Mouse (Mus musculus) CH12.LX (cell line): ENCODE data around the gene Tmem151b. TPM values are rescaled to one million over a fixed set of nuclear protein-coding genes. Genes with fewer than 3 reads are reported as not detected.

Source experiments
- DNase-seq: peaks from one replicate; pipeline ENCODE4 v3.0.0-alpha.2; 2013; ENCODE audit errors: extremely low read depth
- H3K27ac ChIP-seq: 2 replicates; pipeline ENCODE4 v1.5.1; 2012; ENCODE audit warnings: low read depth, mild to moderate bottlenecking, control low read depth, moderate library complexity; ENCODE audit not compliant: insufficient read depth
- H3K27me3 ChIP-seq: replicated peaks from 2 replicates; pipeline ENCODE3; 2012; ENCODE audit warnings: inconsistent platforms
- H3K36me3 ChIP-seq, 2 experiments: replicated peaks in 1 of 2; 2 replicates each; pipeline versions ENCODE3 to v1.6.1; 2012; ENCODE audit warnings: inconsistent platforms in 1 of 2, low read length in 1 of 2, mild to moderate bottlenecking in 1 of 2, mixed read lengths in 1 of 2, moderate library complexity in 1 of 2; ENCODE audit not compliant: control insufficient read depth in 1 of 2, insufficient read depth in 1 of 2
- H3K4me1 ChIP-seq, 2 experiments: 2 replicates each; pipeline ENCODE4 v1.6.1; 2012; ENCODE audit warnings: inconsistent platforms in 1 of 2, moderate library complexity in 1 of 2; ENCODE audit not compliant: insufficient read depth in 2 of 2, control insufficient read depth in 1 of 2
- H3K4me2 ChIP-seq: 2 replicates; pipeline ENCODE4 v1.6.1; 2012; ENCODE audit warnings: low read depth, mild to moderate bottlenecking, control low read depth; ENCODE audit not compliant: poor library complexity, insufficient read depth, severe bottlenecking
- H3K4me3 ChIP-seq, 3 experiments: fragments of 150-350 bp in 1 of 3; sonication (generic) in 1 of 3; replicated peaks in 1 of 3; 2 replicates each; pipeline versions ENCODE3 to v1.5.1; 2011 to 2012; ENCODE audit warnings: low read depth in 2 of 3, low read length in 2 of 3, mild to moderate bottlenecking in 2 of 3, moderate library complexity in 2 of 3, control low read depth in 1 of 3, improper control_type of control experiment in 1 of 3, inconsistent platforms in 1 of 3, mixed read lengths in 1 of 3; ENCODE audit not compliant: poor library complexity in 1 of 3
- H3K79me2 ChIP-seq: replicated peaks from 2 replicates; pipeline ENCODE4 v1.6.1; 2012; ENCODE audit warnings: mild to moderate bottlenecking, moderate library complexity; ENCODE audit not compliant: control insufficient read depth, poor library complexity, insufficient read depth, severe bottlenecking; ENCODE audit errors: extremely low read depth
- H3K9ac ChIP-seq: 2 replicates; pipeline ENCODE4 v1.6.1; 2012; ENCODE audit warnings: low read depth, mild to moderate bottlenecking, control low read depth, moderate library complexity; ENCODE audit not compliant: insufficient read depth
- H3K9me3 ChIP-seq: replicated peaks from 2 replicates; pipeline ENCODE3; 2012; ENCODE audit warnings: low read length, inconsistent platforms, mixed read lengths
- BHLHE40 ChIP-seq: IDR thresholded peaks from 2 replicates; pipeline ENCODE4 v1.6.1; 2011; ENCODE audit warnings: mild to moderate bottlenecking, low read depth, low read length, improper control_type of control experiment
- CHD1 ChIP-seq: IDR thresholded peaks from 2 replicates; pipeline ENCODE4 v1.6.1; 2012; ENCODE audit warnings: low read depth, low read length, improper control_type of control experiment, inconsistent platforms
- CHD2 ChIP-seq: IDR thresholded peaks from 2 replicates; pipeline ENCODE4 v1.6.1; 2011; ENCODE audit warnings: low read length, improper control_type of control experiment
- CTCF ChIP-seq, 2 experiments: IDR thresholded peaks in 1 of 2; conservative IDR thresholded peaks in 1 of 2; 2 replicates each; pipeline ENCODE4 v1.5.1; 2011 to 2012; ENCODE audit warnings: low read depth in 2 of 2, low read length in 2 of 2, improper control_type of control experiment in 1 of 2, inconsistent platforms in 1 of 2, mild to moderate bottlenecking in 1 of 2, moderate library complexity in 1 of 2
- ELF1 ChIP-seq: IDR thresholded peaks from 2 replicates; pipeline ENCODE4 v1.6.1; 2014; ENCODE audit warnings: low read depth, mild to moderate bottlenecking, inconsistent platforms, low read length, improper control_type of control experiment
- ETS1 ChIP-seq: conservative IDR thresholded peaks from 2 replicates; pipeline ENCODE4 v1.6.1; 2012; ENCODE audit warnings: low read depth, mild to moderate bottlenecking, inconsistent platforms, low read length, improper control_type of control experiment, moderate library complexity
- IRF4 ChIP-seq: IDR thresholded peaks from 2 replicates; pipeline ENCODE4 v1.6.1; 2014; ENCODE audit warnings: low read depth, mild to moderate bottlenecking, inconsistent platforms, low read length, improper control_type of control experiment
- JUN ChIP-seq: IDR thresholded peaks from 2 replicates; pipeline ENCODE4 v1.6.1; 2011; ENCODE audit warnings: low read depth, mild to moderate bottlenecking, low read length, improper control_type of control experiment, moderate library complexity; ENCODE audit not compliant: insufficient read depth
- JUND ChIP-seq: conservative IDR thresholded peaks from 2 replicates; pipeline ENCODE4 v1.6.1; 2011; ENCODE audit warnings: low read depth, low read length, improper control_type of control experiment
- KAT2A ChIP-seq: IDR thresholded peaks from 2 replicates; pipeline ENCODE4 v1.6.1; 2012; ENCODE audit warnings: low read length, improper control_type of control experiment, inconsistent platforms; ENCODE audit not compliant: insufficient replicate concordance
- MAFK ChIP-seq: IDR thresholded peaks from 2 replicates; pipeline ENCODE4 v1.6.1; 2011; ENCODE audit warnings: low read length, improper control_type of control experiment; ENCODE audit not compliant: insufficient replicate concordance
- MAX ChIP-seq: IDR thresholded peaks from 2 replicates; pipeline ENCODE4 v1.6.1; 2011; ENCODE audit warnings: low read length, improper control_type of control experiment
- MAZ ChIP-seq: IDR thresholded peaks from 2 replicates; pipeline ENCODE4 v1.6.1; 2012; ENCODE audit warnings: low read depth, mild to moderate bottlenecking, inconsistent platforms, low read length, improper control_type of control experiment, moderate library complexity
- MXI1 ChIP-seq: IDR thresholded peaks from 2 replicates; pipeline ENCODE4 v1.6.1; 2011; ENCODE audit warnings: mild to moderate bottlenecking, low read depth, low read length, improper control_type of control experiment
- NELFE ChIP-seq: IDR thresholded peaks from 2 replicates; pipeline ENCODE4 v1.6.1; 2011; ENCODE audit warnings: low read depth, low read length, improper control_type of control experiment
- PAX5 ChIP-seq: IDR thresholded peaks from 2 replicates; pipeline ENCODE4 v1.6.1; 2012; ENCODE audit warnings: low read length, inconsistent platforms, mixed read lengths
- POLR2A ChIP-seq: IDR thresholded peaks from 2 replicates; pipeline ENCODE4 v1.6.1; 2011; ENCODE audit warnings: low read depth, mild to moderate bottlenecking, improper control_type of control experiment, low read length
- POLR2AphosphoS2 ChIP-seq: IDR thresholded peaks from 2 replicates; pipeline ENCODE4 v1.6.1; 2011; ENCODE audit warnings: low read depth, low read length, improper control_type of control experiment
- SIN3A ChIP-seq: IDR thresholded peaks from 2 replicates; pipeline ENCODE4 v1.6.1; 2012; ENCODE audit warnings: low read length, improper control_type of control experiment, inconsistent platforms
- SMC3 ChIP-seq: IDR thresholded peaks from 2 replicates; pipeline ENCODE4 v1.6.1; 2011; ENCODE audit warnings: low read depth, low read length, improper control_type of control experiment
- USF1 ChIP-seq: IDR thresholded peaks from 2 replicates; pipeline ENCODE4 v1.6.1; 2014; ENCODE audit warnings: low read depth, mild to moderate bottlenecking, inconsistent platforms, low read length, improper control_type of control experiment
- ZKSCAN1 ChIP-seq: IDR thresholded peaks from 2 replicates; pipeline ENCODE4 v1.6.1; 2012; ENCODE audit warnings: low read depth, inconsistent platforms, low read length, improper control_type of control experiment, borderline replicate concordance
- ZMIZ1 ChIP-seq: IDR thresholded peaks from 2 replicates; pipeline ENCODE4 v1.6.1; 2012; ENCODE audit warnings: low read depth, mild to moderate bottlenecking, inconsistent platforms, low read length, improper control_type of control experiment
- ZNF384 ChIP-seq: IDR thresholded peaks from 2 replicates; pipeline ENCODE4 v1.6.1; 2012; ENCODE audit warnings: low read depth, low read length, improper control_type of control experiment, inconsistent platforms
- dilution Hi-C: fragments of 300-500 bp; cut with MboI; formaldehyde crosslinking; loops from 2 replicates; pipeline ENCODE4 v1.14.3; 2020; ENCODE audit warnings: low sequenced_read_pairs; ENCODE audit not compliant: extremely low pct_unique_long_range_greater_than_20kb, extremely low pct_ligation_motif_present
- in situ Hi-C: fragments of 300-500 bp; cut with MboI; formaldehyde crosslinking; loops from 3 replicates; pipeline ENCODE4 v1.14.3; 2019; ENCODE audit warnings: low sequenced_read_pairs, low pct_ligation_motif_present, low pct_unique_long_range_greater_than_20kb, mixed read lengths
- polyA plus RNA-seq: library from polyadenylated mRNA; unstranded; fragments of >175 nt; gene quantifications from 2 replicates; pipeline ENCODE4 v1.2.1, GENCODE M21; 2012; ENCODE audit warnings: low read depth; ENCODE audit not compliant: insufficient read length
- total RNA-seq, 2 experiments: library from RNA; depleted of rRNA; stranded (reverse); fragments of 300-350 nt in 1 of 2; fragments of >200 nt in 1 of 2; gene quantifications; 2 replicates each; pipeline ENCODE4 v1.2.3; 2012 to 2014

Tmem151b gene
- total and polyA plus RNA-seq, 3 experiments = 0.12 to 0.53 (median 0.42) TPM

DNA sequence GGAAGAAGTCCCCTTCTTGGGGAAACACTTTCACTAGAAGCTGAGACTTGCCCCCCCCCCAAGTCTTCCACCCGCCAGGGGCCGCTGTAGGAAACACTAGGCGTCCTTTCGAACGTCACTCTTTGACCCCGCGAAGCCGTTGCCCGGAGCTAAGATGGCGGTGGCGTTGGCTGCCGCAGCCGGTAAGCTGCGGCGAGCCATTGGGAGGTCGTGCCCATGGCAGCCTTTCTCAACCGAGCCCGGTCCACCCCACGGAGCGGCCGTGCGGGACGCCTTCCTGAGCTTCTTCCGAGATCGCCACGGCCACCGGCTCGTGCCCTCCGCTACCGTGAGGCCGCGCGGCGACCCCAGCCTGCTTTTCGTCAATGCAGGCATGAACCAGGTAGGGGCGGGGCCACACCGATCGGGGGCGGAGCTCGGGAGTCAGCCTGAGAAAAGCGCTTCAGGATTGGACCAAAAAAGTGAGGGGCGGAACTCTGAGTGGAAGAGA, 42.7 kb downstream of the Tmem151b start, which contains the start of gene Aars2 (continued):
- TF ChIP-seq CTCF (conservative IDR thresholded peaks at IDR 0.05 in 1 of 2, IDR thresholded peaks at IDR 0.05 in 1 of 2; ENCODE audit: low read depth in 2 of 2, low read length in 2 of 2) (peak in 1 of 2 experiments; percentile 86; a peak in 2 of 4 replicates), ELF1 (peak; percentile 69), POLR2A (peak; percentile 92), USF1 (no peak), PAX5 (no peak), CHD2 (peak; percentile 56), NELFE (peak; percentile 61; the same call in 1 of the 2 replicates), MAFK (no peak), MAZ (peak; percentile 99), SMC3 (peak; percentile 17; the same call in 1 of the 2 replicates), POLR2AphosphoS2 (no peak), ZMIZ1 (no peak; the same call in 1 of the 2 replicates), MXI1 (peak; percentile 75), KAT2A (peak; percentile 91; the same call in 1 of the 2 replicates), ETS1 (peak; percentile 32; the same call in 1 of the 2 replicates), SIN3A (peak; percentile 75)

DNA sequence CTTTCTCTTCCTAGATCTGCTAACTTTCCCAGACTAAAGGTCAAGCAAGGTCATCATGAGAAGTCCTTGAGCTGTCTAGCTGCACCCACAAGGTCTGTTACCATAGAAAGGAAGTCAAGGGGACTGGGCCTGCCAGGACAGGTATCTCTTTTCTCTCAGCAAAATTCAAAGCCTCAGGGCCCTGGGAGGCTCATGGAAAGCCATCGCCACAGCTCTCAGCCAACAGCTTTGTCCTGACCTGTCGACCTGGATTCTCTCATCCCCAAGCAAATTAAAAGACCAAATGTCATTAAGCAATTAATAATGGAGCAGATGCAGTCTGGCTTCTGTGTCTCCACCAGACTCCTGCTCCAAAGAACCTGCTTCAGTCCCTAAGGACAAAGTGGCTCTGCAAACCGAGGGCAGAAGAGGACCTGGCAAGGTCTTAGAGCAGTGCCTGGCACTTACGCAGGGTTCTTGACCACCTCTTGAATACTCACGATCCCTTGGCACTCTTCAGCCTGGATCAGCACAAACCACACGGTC, 43.5 kb downstream of the Tmem151b start:
- dilution Hi-C loops = no loop called here
- peaks cover 11 to 54% of the 10 kb centered on the region in 2 experiments for H3K4me1 ChIP-seq
- DNase-seq = no peak
- no peak overlapping the region for H3K4me2 ChIP-seq
- no peaks in the 10 kb centered on the region for H3K27me3 ChIP-seq
- no peak for TF ChIP-seq ZNF384
- no peak for TF ChIP-seq ZKSCAN1
- TF ChIP-seq ETS1 = no peak
- TF ChIP-seq PAX5 = no peak
- no peak for TF ChIP-seq NELFE
- no peak for TF ChIP-seq CHD1
- TF ChIP-seq KAT2A = no peak
- no peak for TF ChIP-seq JUN
- TF ChIP-seq IRF4 = no peak
- no peak for TF ChIP-seq POLR2AphosphoS2
- no peak for TF ChIP-seq MXI1
- no peak for TF ChIP-seq MAX
- TF ChIP-seq JUND = no peak
- no peak for TF ChIP-seq BHLHE40
- no peak for TF ChIP-seq USF1
- no peak for TF ChIP-seq CHD2
- TF ChIP-seq, all 38 proteins: peak for 0
- in situ Hi-C loops = no loop called here
- Histone ChIP-seq H3K79me2 (no peaks in the 10 kb centered on the region), H3K4me3 (no peak overlapping the region), H3K36me3 (peaks cover 24 to 30% of the 10 kb centered on the region in 2 experiments), H3K9ac (no peak overlapping the region), H3K9me3 (no peaks in the 10 kb centered on the region), H3K27ac (no peak overlapping the region)
